Mouse (Mus musculus) central nervous system, embryonic 11.5 days (tissue): ENCODE results near the gene Gm10256. TPM values are rescaled to one million over a fixed set of nuclear protein-coding genes. Genes with fewer than 3 reads are reported as not detected.

Experiments
- polyA plus RNA-seq: library from polyadenylated mRNA; depleted of rRNA; stranded (reverse); fragments of >200 nt; gene quantifications from 2 replicates; pipeline ENCODE4 v1.2.3, GENCODE M21; 2012; rRNA removed

Gene Gm10256
- polyA plus RNA-seq: not detected in 2 replicates

DNA sequence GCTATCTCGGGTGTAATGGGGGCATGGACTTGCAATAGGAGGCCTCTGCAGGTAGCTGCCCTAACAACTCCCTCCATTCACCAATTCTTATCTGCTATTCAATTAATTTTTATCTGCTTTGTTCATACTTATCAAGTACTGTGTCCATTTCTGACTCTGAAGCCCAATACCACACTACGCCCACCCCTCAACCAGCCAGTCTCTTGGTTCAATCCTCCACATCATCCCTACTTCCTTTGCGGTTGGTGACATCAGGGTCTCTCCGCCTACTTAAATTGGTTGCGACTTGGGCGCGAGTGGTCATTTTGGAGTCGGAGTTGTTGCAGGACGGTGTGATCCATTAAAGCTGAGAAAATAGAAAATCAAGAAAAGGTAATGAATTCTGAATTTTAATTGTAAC is at the start of gene Gm10256, which contains the start of gene Rbmy:
Gene Gm10256, plus strand, starts transcription at position 320 of the 400 bp plus-strand sequence.
Gene Rbmy, plus strand, starts transcription at position 301 of the 400 bp plus-strand sequence.

GRCm38 (mm10) chrY:2796105-2796504 is 34.4 kb upstream of the Gm10256 start, which contains the start of gene Gm4064:
TSS of gene Gm4064 (minus strand) at chrY:2796205.

GRCm38 (mm10) chrY:2900689-2901088 is 70.2 kb downstream of the Gm10256 start, which contains the start of gene Gm10352:
TSS of gene Gm10352 (plus strand) at chrY:2900989.

Other genes starting within 250 kb of the Gm10256 start
- gene H2al2c, start 231.6 kb upstream of the Gm10256 start, polyA plus RNA-seq: not detected in 2 replicates
- not detected in 2 replicates for gene Sry, start 167.0 kb upstream of the Gm10256 start, polyA plus RNA-seq
- gene H2al2b, start 110.0 kb upstream of the Gm10256 start, polyA plus RNA-seq: not detected in 2 replicates
- gene Gm4064, start 34.5 kb upstream of the Gm10256 start, polyA plus RNA-seq: 0.11 TPM in 1 of 2 replicates, not detected in the other
- gene Rbmy, start within 50 bp of the Gm10256 start, polyA plus RNA-seq: 0.02 TPM in 1 of 2 replicates, not detected in the other
- gene Gm10352, start 70.3 kb downstream of the Gm10256 start, polyA plus RNA-seq: 0.07 TPM in 1 of 2 replicates, not detected in the other
- not detected in 2 replicates for gene Gm29289, start 101.9 kb downstream of the Gm10256 start, polyA plus RNA-seq